Mouse (Mus musculus): ENCODE data around the gene Akt2.
"Not testable (repeated sequence)": the region's sequence is repeated elsewhere in the genome, so short reads cannot be mapped to it uniquely, and the experiment has no call there.

Gene Akt2

GRCm38 (mm10) chr7:27621028-27621427, 29.7 kb downstream of the Akt2 start:
- DNase-seq: no peak

DNA sequence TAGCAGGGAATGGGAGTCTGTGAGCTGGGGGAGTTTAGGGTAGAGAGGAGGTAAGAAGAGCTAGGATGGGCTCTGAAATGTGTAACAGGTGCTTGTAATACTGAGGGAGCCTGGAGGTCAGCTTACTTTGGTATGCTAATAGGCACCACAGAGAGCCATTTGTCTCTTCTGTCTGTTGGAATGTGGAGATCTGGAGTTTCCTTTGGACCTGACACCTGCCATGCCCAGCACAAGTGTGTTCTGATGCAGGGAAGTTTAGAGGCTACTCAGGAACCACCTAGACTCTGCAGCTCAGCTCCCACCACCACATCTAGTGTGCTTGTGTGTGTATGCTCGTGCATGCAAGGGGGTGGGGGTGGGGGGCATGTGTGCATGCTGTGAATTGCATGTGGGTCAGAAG, 30.9 kb downstream of the Akt2 start:
- DNase-seq: no peak

DNA sequence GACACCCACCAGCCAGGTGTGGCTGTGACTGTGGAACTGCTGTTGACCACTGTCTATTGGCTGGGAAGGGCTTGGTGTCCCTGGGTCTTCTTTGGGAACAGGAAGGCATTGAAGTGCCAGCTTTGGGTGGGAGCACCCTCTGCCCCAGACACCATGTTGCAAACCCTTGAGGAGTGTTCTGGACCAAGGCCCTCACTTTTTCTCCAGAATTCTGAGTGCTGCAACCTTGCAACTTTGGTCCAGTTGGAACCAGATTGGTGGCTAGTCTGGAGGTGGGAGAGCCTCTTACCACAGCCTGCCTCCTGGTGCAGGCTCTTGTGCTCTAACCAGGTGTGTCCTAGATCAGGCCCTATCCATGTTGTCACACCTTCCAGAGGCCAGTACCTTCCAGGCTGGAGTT, 33.6 kb downstream of the Akt2 start:
- DNase-seq: no peak

- DNase-seq: no peak
Measured at GRCm38 (mm10) chr7:27627707-27628106, 36.4 kb downstream of the Akt2 start.

- no peak for DNase-seq
Measured at GRCm38 (mm10) chr7:27628190-27628589, 36.8 kb downstream of the Akt2 start.

- not testable (repeated sequence) for DNase-seq
Measured at GRCm38 (mm10) chr7:27628816-27629215, 37.5 kb downstream of the Akt2 start.

DNA sequence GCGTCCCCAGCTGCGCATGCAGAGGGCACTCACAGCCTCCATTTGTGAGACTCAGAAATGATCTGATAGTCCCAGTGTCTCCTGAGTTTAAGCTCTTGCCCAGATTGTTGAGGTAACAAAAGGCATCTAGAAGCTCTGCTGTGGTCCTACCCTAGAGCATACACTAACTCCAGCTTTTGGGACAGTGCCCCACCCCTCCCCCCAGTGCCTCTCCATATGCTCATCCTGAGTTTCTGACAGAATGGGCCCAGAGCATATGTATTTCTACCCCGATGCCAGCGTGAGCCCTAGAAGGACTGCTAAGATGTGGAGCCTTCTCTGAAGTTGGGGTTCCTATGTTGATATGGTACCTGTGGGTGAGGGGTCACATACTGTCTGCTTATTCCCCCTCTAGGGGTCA, 40.1 kb downstream of the Akt2 start:
- DNase-seq: no peak

DNA sequence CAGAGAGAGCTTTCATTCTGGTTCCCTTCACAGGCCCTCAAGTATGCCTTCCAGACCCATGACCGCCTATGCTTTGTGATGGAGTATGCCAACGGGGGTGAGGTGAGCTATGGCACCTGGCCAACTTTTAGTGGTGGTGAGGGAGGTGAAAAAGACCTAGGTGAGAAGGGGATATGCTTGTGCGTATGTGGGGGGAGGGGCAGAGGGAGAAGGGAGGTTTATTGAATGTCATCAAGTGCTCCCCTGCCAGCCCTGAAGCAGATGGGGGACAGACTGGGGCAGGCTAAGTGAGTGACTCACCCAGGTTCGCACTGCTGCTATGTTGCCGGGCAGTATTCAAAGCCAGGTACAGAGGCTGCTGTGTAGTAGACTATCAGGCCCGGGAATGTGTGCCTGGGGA, 41.8 kb downstream of the Akt2 start:
- DNase-seq: no peak

GRCm38 (mm10) chr7:27634691-27635090, 43.3 kb downstream of the Akt2 start:
- no peak for DNase-seq

DNA sequence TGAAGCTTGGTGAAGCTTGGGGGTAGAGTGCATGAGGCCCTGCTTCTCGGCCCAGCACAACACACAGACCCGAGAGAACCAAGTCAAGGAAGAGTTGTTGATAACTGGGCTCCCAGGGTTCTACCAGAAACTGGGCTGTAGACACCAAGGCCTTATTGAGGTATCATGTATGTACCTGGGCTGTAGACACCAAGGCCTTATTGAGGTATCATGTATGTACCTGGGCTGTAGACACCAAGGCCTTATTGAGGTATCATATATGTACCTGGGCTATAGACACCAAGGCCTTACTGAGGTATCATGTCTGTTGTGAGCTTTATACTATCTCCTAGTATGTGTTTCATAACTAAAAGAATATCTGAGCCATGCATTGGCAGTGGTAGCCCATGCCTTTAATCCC, 43.7 kb downstream of the Akt2 start:
- not testable (repeated sequence) for DNase-seq

DNA sequence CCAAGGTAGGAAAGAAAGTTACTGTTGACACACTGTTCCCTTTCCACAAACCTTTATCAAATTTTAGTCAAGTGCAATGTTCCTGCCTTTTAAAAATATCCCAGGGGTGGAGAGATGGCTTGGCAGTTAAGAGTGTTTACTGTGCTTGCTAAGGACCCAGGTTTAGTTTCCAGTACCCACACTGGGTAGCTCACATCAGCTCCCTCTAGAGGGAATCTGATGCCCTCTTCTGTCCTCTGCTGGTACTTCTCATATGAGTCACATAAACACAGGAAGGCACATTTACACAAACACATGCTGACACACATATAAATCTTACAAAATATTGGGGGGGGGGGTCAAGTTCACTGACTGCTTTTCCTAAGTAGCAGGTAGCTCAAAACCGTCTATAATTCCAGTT, 53.1 kb downstream of the Akt2 start:
- DNase-seq: no peak

- no peak for DNase-seq
Measured at GRCm38 (mm10) chr7:27646516-27646915, 55.2 kb downstream of the Akt2 start.

DNA sequence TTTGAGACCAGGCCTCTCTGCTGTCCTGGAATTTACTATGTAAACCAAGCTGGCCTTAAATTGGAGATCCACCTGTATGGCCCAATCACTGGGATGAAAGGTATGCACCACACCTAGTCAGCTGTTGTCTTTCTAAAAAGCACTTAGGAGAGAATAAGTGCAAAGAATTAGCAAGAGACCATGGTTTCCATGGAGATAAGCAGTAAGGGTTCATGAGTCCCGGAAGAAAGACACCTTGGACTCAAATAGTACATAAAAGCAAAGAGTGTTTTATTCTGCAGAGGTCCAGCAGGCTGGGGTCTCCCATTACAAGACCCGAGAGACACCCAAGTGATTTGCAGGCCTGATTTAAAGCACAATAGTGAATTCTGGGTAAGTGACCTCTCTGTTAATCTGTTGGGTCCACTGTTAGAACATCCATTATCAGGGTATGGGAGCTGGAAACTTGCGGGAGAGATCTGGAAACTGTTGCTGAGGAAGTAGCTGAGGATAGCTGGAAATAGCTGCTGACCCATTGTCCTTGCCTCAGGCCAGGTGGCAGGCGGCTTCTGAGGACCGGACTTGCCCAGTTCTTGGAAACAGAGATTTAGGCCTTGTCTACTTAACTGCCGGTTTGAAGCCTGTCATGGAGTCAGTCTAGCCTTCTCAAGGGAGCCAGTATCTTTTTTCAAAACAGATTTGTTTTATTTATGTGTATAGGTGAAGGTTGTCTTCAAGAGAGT, 56.1 kb downstream of the Akt2 start:
- DNase-seq: no peak

DNA sequence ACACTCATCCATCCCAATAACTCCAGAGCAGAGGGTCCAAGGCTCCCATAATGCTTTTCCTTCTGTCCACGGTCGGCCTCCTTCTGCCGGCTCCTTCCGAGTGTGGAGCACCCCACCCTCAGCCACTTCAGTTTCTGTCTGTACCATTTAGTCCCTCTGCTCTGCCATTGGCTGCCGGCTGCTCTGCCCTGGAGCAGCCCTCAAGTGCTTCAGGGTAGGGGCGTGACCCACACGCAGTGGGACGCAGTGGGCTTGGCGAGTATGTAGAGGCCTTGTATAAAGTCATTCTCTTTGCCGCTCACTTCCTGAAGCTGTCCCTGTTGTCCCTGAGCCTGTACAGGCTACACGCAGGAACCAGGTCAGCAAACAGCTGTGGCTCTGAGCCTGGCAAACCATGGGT, 58.4 kb downstream of the Akt2 start:
- DNase-seq: no peak

- DNase-seq: peak; percentile 75
Measured at GRCm38 (mm10) chr7:27650949-27651348, 59.6 kb downstream of the Akt2 start.

DNA sequence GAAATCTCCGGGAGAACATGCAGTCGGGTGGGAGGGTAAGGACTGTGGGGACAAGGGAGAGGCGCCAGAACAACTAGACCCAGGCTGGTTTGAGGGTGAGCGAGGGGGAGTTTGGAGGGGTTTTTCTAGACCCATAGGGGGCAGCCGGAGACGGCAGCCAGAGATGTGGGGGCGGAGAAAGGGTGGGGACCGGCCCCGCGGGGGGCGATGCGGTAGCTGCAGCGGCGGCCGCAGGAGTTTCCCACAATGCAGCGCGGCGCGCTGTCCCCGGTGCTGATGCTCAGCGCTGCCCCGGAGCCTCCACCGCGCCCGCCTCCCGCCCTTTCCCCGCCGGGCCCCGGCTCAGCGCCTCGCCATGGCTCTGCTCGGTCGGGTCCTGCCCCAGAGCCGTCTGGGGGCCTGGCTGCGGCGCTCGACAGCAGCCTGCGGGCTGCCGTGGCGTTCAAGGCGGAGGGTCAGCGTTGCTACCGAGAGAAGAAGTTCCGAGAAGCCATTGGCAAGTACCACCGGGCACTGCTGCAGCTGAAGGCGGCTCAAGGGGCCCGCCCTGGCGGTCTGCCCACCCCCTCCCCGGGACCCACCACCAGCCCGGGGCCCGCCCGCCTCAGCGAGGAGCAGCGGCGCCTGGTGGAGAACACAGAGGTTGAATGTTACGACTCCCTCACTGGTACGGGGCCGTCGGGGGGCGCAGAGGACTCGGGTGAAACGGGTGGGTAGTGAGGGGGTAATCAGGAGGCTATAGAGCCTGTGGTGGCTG, 62.5 kb downstream of the Akt2 start, which contains the start of gene Ttc9b:
TSS of gene Ttc9b (plus strand) at position 235 of the 757 bp plus-strand sequence.
- peak; percentile 77 for DNase-seq

DNA sequence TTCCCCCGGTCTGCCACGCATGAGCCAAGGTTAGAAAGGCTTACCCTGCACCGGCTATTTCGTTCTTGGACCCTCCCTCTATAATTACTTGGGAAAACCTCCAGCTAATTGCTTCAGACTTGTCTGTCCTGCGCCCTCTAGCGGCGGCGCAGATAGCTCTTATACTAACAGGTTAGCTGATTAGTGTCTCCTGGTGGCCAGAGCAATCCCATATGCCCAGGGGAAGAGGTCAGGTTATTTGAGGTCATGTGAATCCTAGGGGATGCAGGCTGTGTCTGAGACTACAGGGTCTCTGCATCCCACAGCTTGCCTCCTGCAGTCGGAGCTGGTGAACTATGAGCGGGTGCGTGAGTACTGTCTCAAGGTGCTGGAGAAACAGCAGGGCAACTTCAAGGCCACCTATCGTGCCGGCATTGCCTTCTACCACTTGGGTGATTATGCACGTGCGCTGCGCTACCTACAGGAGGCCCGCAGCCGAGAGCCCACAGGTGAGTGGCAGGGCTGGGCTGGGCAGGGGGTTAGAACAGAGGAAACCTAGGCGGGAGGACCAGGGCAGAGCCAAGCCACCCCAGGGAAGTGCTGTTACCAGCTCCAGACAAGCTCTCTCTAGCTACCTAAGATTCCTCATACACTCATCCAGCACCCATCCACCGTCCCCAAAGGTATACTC, 63.4 kb downstream of the Akt2 start:
- DNase-seq: peak; percentile 45

DNA sequence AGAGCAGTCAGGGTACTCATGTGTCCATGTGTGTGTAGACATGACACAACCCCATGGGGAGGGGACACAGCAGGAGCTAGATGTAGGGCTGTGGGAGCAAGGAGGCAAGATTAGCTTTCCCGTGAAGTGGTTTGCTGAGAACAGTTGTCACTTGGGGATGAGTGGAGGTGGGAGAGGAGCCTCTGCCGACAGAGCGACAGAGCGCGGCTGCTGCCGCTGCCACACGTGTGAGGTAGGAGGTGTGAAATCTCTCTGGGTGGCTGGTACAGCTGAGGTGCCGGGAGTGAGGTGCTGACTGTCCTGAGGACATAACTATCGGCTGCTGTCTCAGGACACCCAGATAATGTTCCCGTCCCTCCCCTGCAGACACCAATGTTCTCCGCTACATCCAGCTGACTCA, 64.2 kb downstream of the Akt2 start:
- no peak for DNase-seq

DNA sequence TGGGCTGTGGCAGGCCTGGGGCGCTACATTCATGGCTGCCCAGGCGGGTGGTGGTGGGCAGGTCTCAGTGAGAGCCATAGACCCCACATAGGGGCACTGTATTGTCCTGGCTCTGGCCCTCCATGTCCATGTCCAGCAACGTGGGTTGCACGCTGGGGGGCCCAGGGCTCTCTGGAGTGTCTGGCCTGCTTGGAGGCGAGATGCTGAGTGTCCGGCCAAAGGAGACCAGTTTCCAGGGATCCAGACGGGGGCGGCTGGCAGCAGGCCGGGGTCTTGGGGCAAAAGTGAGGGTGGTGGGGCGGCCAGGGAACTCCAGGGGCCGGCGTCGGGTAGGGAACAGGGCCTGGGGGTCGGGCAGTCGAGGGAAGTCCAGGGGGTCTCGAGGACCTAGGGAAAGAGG, 65.2 kb downstream of the Akt2 start:
- DNase-seq: no peak

DNA sequence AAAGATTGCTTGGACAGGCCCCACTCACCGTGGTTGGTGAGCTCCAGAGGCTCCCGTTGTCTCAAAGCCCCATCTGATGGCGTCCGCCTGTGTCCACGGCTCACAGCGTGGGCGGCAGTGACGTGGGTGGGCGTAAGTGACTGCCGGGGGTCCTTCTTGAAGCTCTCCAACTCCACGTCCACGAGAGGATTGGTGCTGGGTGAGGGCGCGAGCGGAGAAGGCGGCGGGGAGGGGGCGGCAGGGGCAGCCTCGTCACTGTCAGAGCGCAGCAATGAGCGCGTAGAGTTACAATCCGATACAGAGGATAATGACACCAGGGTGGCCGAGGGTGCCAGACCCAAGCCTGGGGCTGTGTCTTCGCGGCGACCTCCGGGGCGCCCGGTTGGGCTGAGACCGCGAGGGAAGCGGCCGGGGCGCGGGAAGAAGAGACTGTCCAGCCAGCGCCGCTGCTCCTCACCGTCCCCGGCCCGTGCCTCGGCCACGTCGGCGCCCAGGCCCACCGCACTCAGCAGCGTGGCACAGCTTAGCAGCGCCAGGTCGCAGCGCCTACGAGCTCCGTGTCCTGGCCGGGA, 66.6 kb downstream of the Akt2 start:
- no peak for DNase-seq

GRCm38 (mm10) chr7:27658712-27659663, 67.6 kb downstream of the Akt2 start:
- no peak for DNase-seq

DNA sequence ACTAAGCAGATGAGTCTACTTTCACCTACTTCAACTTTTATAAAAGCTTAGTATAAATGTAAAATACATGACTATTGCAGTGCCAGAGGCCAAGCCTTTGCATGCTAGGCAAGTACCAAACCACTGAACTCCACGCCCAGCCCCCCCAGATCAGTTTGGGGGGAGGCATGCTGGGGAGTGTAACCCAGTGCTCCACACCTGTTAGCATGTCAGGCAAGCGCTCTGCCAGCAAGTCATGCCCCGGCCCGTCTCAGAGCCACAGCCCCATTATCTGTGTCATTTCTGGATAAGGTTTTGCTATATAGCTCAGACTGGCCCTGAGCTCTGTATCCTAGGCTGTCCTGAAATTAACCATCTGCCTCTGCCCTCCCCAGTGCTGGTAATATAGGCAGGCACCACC, 70.7 kb downstream of the Akt2 start:
- no peak for DNase-seq

All from thymus, postnatal 14 days (tissue).